Mouse (Mus musculus): ENCODE data around the gene Kdelr2. TPM values are rescaled to one million over a fixed set of nuclear protein-coding genes. Genes with fewer than 3 reads are reported as not detected.

Gene Kdelr2
- total RNA-seq, 2 experiments from 2014 or later: 37.4 to 39.9 TPM

- no peak for DNase-seq (ENCODE audit: low spot score in 2 of 2)
Measured at GRCm38 (mm10) chr5:143470421-143471164, 67.0 kb downstream of the Kdelr2 start.

- DNase-seq (ENCODE audit: low spot score in 2 of 2): no peak
Measured at GRCm38 (mm10) chr5:143471165-143471546, 67.5 kb downstream of the Kdelr2 start.

Other genes with a start within 250 kb of the Kdelr2 start
- 10 to 100 TPM; 11.8 to 13.6 TPM for gene Rbak, start 223.1 kb upstream of the Kdelr2 start, total RNA-seq (2021)
- not detected for gene Spdye4b, start 222.8 kb upstream of the Kdelr2 start, total RNA-seq (2021)
- not detected for gene Spdye4a, start 176.9 kb upstream of the Kdelr2 start, total RNA-seq (2021)
- 10 to 100 TPM; 32.1 to 34.7 TPM for gene Zfp12, start 168.7 kb upstream of the Kdelr2 start, total RNA-seq (2021)
- gene Zfp316, start 133.8 kb upstream of the Kdelr2 start, total RNA-seq (2021): 10 to 100 TPM; 22.3 to 25.3 TPM
- 1 to 10 TPM; 4.1 to 4.4 TPM for gene Zfp853, start 110.2 kb upstream of the Kdelr2 start, total RNA-seq (2021)
- 10 to 100 TPM; 25.4 to 27.7 TPM for gene E130309D02Rik, start 88.5 kb upstream of the Kdelr2 start, total RNA-seq (2021)
- gene Zdhhc4, start 74.6 kb upstream of the Kdelr2 start, total RNA-seq (2021): 10 to 100 TPM; 37.1 to 41.7 TPM
- gene Grid2ip, start 46.5 kb upstream of the Kdelr2 start, total RNA-seq (2021): 1 to 10 TPM; 3.9 to 4.0 TPM
- gene Daglb, start 60.7 kb downstream of the Kdelr2 start, total RNA-seq (2021): 10 to 100 TPM; 31.9 to 33.1 TPM
- gene Rac1, start 124.2 kb downstream of the Kdelr2 start, total RNA-seq (2021): 100 to 1,000 TPM; 358 to 380 TPM
- gene Cyth3, start 218.6 kb downstream of the Kdelr2 start, total RNA-seq (2021): 10 to 100 TPM; 31.2 to 34.7 TPM

Measured in left cerebral cortex, adult 18-20 months (tissue).